ENCODE assay signal across 15 mouse cellular contexts in genomic region chr12:71561918-71562572, GRCm38 (mm10).
DNase-seq lines count a peak whose midpoint lies in the region; ATAC-seq and TF ChIP-seq lines count a peak whose summit lies in the region.
"Had no signal": no experiment of that assay in that cellular context is flagged by ENCODE, and none has a peak within 500 bp of the region (broad histone marks: within the 10 kb centered on the region; RNA-seq: fewer than 3 reads in every experiment).

No protein-coding gene starts in this region.

- H3K27ac ChIP-seq in forebrain, embryonic 11.5 days (ENCODE audit: low read depth, low read length): no peak overlapping the region
- H3K27ac ChIP-seq in forebrain, embryonic 12.5 days: no peak overlapping the region
- no peak overlapping the region for H3K27ac ChIP-seq in kidney, embryonic 14.5 days (ENCODE audit: low read depth, low read length)
- peak overlapping the region; percentile 71 for H3K27ac ChIP-seq in embryonic facial prominence, embryonic 10.5 days (replicated peaks)
- no peak overlapping the region for H3K27ac ChIP-seq in hindbrain, postnatal 0 days
- H3K27ac ChIP-seq: embryonic facial prominence, embryonic 13.5 days; gastrocnemius, adult 2 months had no signal

- H3K4me2 ChIP-seq in forebrain, embryonic 11.5 days (ENCODE audit: low read depth, low read length, severe bottlenecking): no peak overlapping the region
- H3K4me2 ChIP-seq in forebrain, embryonic 12.5 days: no peak overlapping the region
- H3K4me2 ChIP-seq in kidney, embryonic 14.5 days (replicated peaks; ENCODE audit: low read depth, low read length): no peak overlapping the region
- H3K4me2 ChIP-seq in hindbrain, postnatal 0 days (ENCODE audit: low read depth, low read length): no peak overlapping the region
- H3K4me2 ChIP-seq: embryonic facial prominence, embryonic 13.5 days had no signal

- ATAC-seq in forebrain, embryonic 11.5 days (replicated peaks; ENCODE audit: low FRiP score): 0 out of 2 replicates have a peak, but pooled peaks have one; percentile 27
- no peak for ATAC-seq in forebrain, embryonic 12.5 days (ENCODE audit: low FRiP score)
- 0 out of 2 replicates have a peak, but pooled peaks have one; percentile 49 for ATAC-seq in kidney, embryonic 14.5 days (ENCODE audit: low FRiP score, low TSS enrichment)
- 0 out of 2 replicates have a peak, but pooled peaks have one; percentile 29 for ATAC-seq in hindbrain, postnatal 0 days
- ATAC-seq in inflammation-experienced regulatory T-cells, adult 6 months: no peak
- ATAC-seq: CD4-positive, CD25-positive, alpha-beta regulatory T cell, adult 4 months had no signal

- no peaks in the 10 kb centered on the region for H3K9me3 ChIP-seq in forebrain, embryonic 11.5 days (ENCODE audit: control insufficient read depth, low read length)
- H3K9me3 ChIP-seq in forebrain, embryonic 12.5 days: no peaks in the 10 kb centered on the region
- H3K9me3 ChIP-seq in kidney, embryonic 14.5 days (ENCODE audit: control insufficient read depth, low read length): no peaks in the 10 kb centered on the region
- no peaks in the 10 kb centered on the region for H3K9me3 ChIP-seq in embryonic facial prominence, embryonic 10.5 days
- no peaks in the 10 kb centered on the region for H3K9me3 ChIP-seq in hindbrain, postnatal 0 days (ENCODE audit: low read length)
- H3K9me3 ChIP-seq: embryonic facial prominence, embryonic 13.5 days had no signal

- no peak overlapping the region for H3K4me3 ChIP-seq in forebrain, embryonic 11.5 days (ENCODE audit: low read depth, low read length)
- no peak overlapping the region for H3K4me3 ChIP-seq in forebrain, embryonic 12.5 days (replicated peaks)
- H3K4me3 ChIP-seq in kidney, embryonic 14.5 days (ENCODE audit: low read length): no peak overlapping the region
- H3K4me3 ChIP-seq in embryonic facial prominence, embryonic 10.5 days: no peak overlapping the region
- no peak overlapping the region for H3K4me3 ChIP-seq in hindbrain, postnatal 0 days (ENCODE audit: low read length)
- H3K4me3 ChIP-seq: embryonic facial prominence, embryonic 13.5 days; gastrocnemius, adult 2 months had no signal

- H3K27me3 ChIP-seq in forebrain, embryonic 11.5 days (ENCODE audit: control insufficient read depth, insufficient read depth, low read length): no peaks in the 10 kb centered on the region
- H3K27me3 ChIP-seq in forebrain, embryonic 12.5 days: no peaks in the 10 kb centered on the region
- H3K27me3 ChIP-seq in kidney, embryonic 14.5 days (ENCODE audit: control insufficient read depth, insufficient read depth, low read length): no peaks in the 10 kb centered on the region
- 0 out of 2 replicates have a peak, but pooled peaks cover 3% of the 10 kb centered on the region for H3K27me3 ChIP-seq in embryonic facial prominence, embryonic 10.5 days (replicated peaks; ENCODE audit: low read depth, poor library complexity, severe bottlenecking)
- H3K27me3 ChIP-seq in hindbrain, postnatal 0 days (ENCODE audit: insufficient read depth, low read length): no peaks in the 10 kb centered on the region

- TF ChIP-seq CTCF in hindbrain, postnatal 0 days (IDR thresholded peaks at IDR 0.05; ENCODE audit: low read depth): no peak

- no peaks in the 10 kb centered on the region for H3K36me3 ChIP-seq in forebrain, embryonic 11.5 days (ENCODE audit: control insufficient read depth, insufficient read depth, low read length)
- H3K36me3 ChIP-seq in forebrain, embryonic 12.5 days (replicated peaks): no peaks in the 10 kb centered on the region
- no peaks in the 10 kb centered on the region for H3K36me3 ChIP-seq in kidney, embryonic 14.5 days (ENCODE audit: control insufficient read depth, insufficient read depth, low read length)
- no peaks in the 10 kb centered on the region for H3K36me3 ChIP-seq in embryonic facial prominence, embryonic 10.5 days (replicated peaks)
- H3K36me3 ChIP-seq in hindbrain, postnatal 0 days (ENCODE audit: insufficient read depth, low read length): no peaks in the 10 kb centered on the region
- H3K36me3 ChIP-seq: embryonic facial prominence, embryonic 13.5 days; G1E had no signal

- no peaks in the 10 kb centered on the region for H3K4me1 ChIP-seq in forebrain, embryonic 11.5 days (replicated peaks; ENCODE audit: control insufficient read depth, insufficient read depth, low read length)
- H3K4me1 ChIP-seq in forebrain, embryonic 12.5 days: peaks cover 7% of the 10 kb centered on the region
- no peaks in the 10 kb centered on the region for H3K4me1 ChIP-seq in kidney, embryonic 14.5 days (ENCODE audit: control insufficient read depth, insufficient read depth, low read length)
- H3K4me1 ChIP-seq in embryonic facial prominence, embryonic 10.5 days: peaks cover 25% of the 10 kb centered on the region
- H3K4me1 ChIP-seq in hindbrain, postnatal 0 days (ENCODE audit: insufficient read depth, low read length): no peaks in the 10 kb centered on the region

- 91% methylated on average over 8 of the region's 8 CpGs for WGBS in forebrain, embryonic 11.5 days
- 88% methylated on average over 8 of the region's 8 CpGs for WGBS in forebrain, embryonic 12.5 days
- 87% methylated on average over 8 of the region's 8 CpGs for WGBS in kidney, embryonic 14.5 days
- WGBS in embryonic facial prominence, embryonic 10.5 days: 89% methylated on average over 8 of the region's 8 CpGs
- 80% methylated on average over 8 of the region's 8 CpGs for WGBS in hindbrain, postnatal 0 days

- H3K9ac ChIP-seq in forebrain, embryonic 11.5 days (ENCODE audit: low read length): no peak overlapping the region
- no peak overlapping the region for H3K9ac ChIP-seq in forebrain, embryonic 12.5 days
- no peak overlapping the region for H3K9ac ChIP-seq in kidney, embryonic 14.5 days (ENCODE audit: low read depth, low read length)
- H3K9ac ChIP-seq in hindbrain, postnatal 0 days (replicated peaks; ENCODE audit: low read length): no peak overlapping the region
- H3K9ac ChIP-seq: embryonic facial prominence, embryonic 13.5 days had no signal

- DNase-seq in forebrain, embryonic 11.5 days (ENCODE audit: low spot score): no peak
- no peak for DNase-seq in kidney, adult 8-10 months
- no peak for DNase-seq in embryonic facial prominence, embryonic 10.5 days (ENCODE audit: low spot score)
- no peak for DNase-seq in hindbrain, postnatal 0 days (ENCODE audit: low spot score)
- DNase-seq in lung, postnatal 36 days: no peak
- DNase-seq: cerebellum, adult 8-10 months; gastrocnemius, adult 2 months; kidney, postnatal 10 days; thymus, adult 18-20 months had no signal

Comparison
In these comparisons a context has a peak if more than half of its experiments do, and no peak if none do; other contexts are left out.
1. ATAC-seq: peak in forebrain, embryonic 11.5 days (single experiment), kidney, embryonic 14.5 days (single experiment) and hindbrain, postnatal 0 days (single experiment); none in forebrain, embryonic 12.5 days (single experiment) and inflammation-experienced regulatory T-cells, adult 6 months (single experiment).